Mouse (Mus musculus) liver, embryonic 15.5 days (tissue): ENCODE results near the gene Pde2a. TPM values are rescaled to one million over a fixed set of nuclear protein-coding genes. Genes with fewer than 3 reads are reported as not detected.

ENCODE experiments used
- ATAC-seq: fragments of 200-750 bp; cut with Nextera tagmentation; 2 replicates; pipeline ENCODE4 v1.8.0; 2017; ENCODE audit warnings: moderate number of reproducible peaks, mild to moderate bottlenecking, moderate library complexity; ENCODE audit not compliant: insufficient read depth
- H3K27ac ChIP-seq: fragments of 300-500 bp; sonication (generic); replicated peaks from 2 replicates; pipeline ENCODE4 v1.5.1; 2015; ENCODE audit warnings: mild to moderate bottlenecking, inconsistent platforms
- H3K27me3 ChIP-seq: fragments of 300-500 bp; sonication (generic); 2 replicates; pipeline ENCODE4 v1.6.1; 2015; ENCODE audit warnings: mild to moderate bottlenecking, inconsistent platforms
- H3K36me3 ChIP-seq: fragments of 300-500 bp; sonication (generic); replicated peaks from 2 replicates; pipeline ENCODE4 v1.6.1; 2015; ENCODE audit warnings: moderate library complexity, mild to moderate bottlenecking, inconsistent platforms
- H3K4me1 ChIP-seq: fragments of 300-500 bp; sonication (generic); replicated peaks from 2 replicates; pipeline ENCODE4 v1.6.1; 2015; ENCODE audit warnings: inconsistent platforms
- H3K4me2 ChIP-seq: fragments of 300-500 bp; sonication (generic); 2 replicates; pipeline ENCODE4 v1.6.1; 2015; ENCODE audit warnings: moderate library complexity, mild to moderate bottlenecking, inconsistent platforms
- H3K4me3 ChIP-seq: fragments of 300-500 bp; sonication (generic); replicated peaks from 2 replicates; pipeline ENCODE4 v1.5.1; 2015; ENCODE audit warnings: mild to moderate bottlenecking, inconsistent platforms
- H3K9ac ChIP-seq: fragments of 300-500 bp; sonication (generic); 2 replicates; pipeline ENCODE4 v1.6.1; 2015; ENCODE audit warnings: moderate library complexity, mild to moderate bottlenecking, inconsistent platforms
- H3K9me3 ChIP-seq: fragments of 300-500 bp; sonication (generic); replicated peaks from 2 replicates; pipeline ENCODE4 v1.6.1; 2016; ENCODE audit warnings: inconsistent platforms
- WGBS: fragments of 180-500 bp; shearing (Covaris S2); methylation state at CpG from one replicate; pipeline ENCODE4 v1.1.7; 2015; ENCODE audit warnings: mixed read lengths; ENCODE audit not compliant: insufficient replicate concordance; 5-methylcytosine and 5-hydroxymethylcytosine counted together
- polyA plus RNA-seq: library from polyadenylated mRNA; unstranded; fragments of >200 nt; fragmentation: Nextera tagmentation; extraction: Ambion mirVana; gene quantifications from 2 replicates; pipeline ENCODE4 v1.2.1, GENCODE M21; 2015

The Pde2a gene
- polyA plus RNA-seq, 1 experiment from 2014 or later: 12.0 TPM

GRCm38 (mm10) chr7:101403831-101404230, 17.7 kb upstream of the Pde2a start:
- Histone ChIP-seq H3K27me3 (no peaks in the 10 kb centered on the region), H3K4me1 (no peaks in the 10 kb centered on the region), H3K36me3 (peaks cover 76% of the 10 kb centered on the region), H3K4me3 (no peak overlapping the region), H3K9me3 (no peaks in the 10 kb centered on the region), H3K27ac (no peak overlapping the region), H3K9ac (no peak overlapping the region), H3K4me2 (no peak overlapping the region)
- 79% methylated on average over 5 of the region's 5 CpGs for whole genome bisulfite sequencing
- ATAC-seq: no peak

GRCm38 (mm10) chr7:101410267-101410936, 11.1 kb upstream of the Pde2a start, which contains the start of gene Gm45837:
Gene Gm45837, plus strand, starts transcription at chr7:101410886.
- Histone ChIP-seq H3K4me2 (no peak within 1 kb of the TSS), H3K4me1 (peaks cover 18% of the 10 kb centered on the region), H3K9ac (no peak within 1 kb of the TSS), H3K4me3 (no peak within 1 kb of the TSS), H3K27ac (no peak within 1 kb of the TSS), H3K9me3 (no peaks in the 10 kb centered on the region), H3K36me3 (peaks cover 34% of the 10 kb centered on the region), H3K27me3 (no peaks in the 10 kb centered on the region)
- WGBS: 59% methylated on average over 11 of the region's 11 CpGs
- no peak for ATAC-seq

GRCm38 (mm10) chr7:101412796-101413195, 8.7 kb upstream of the Pde2a start:
- peaks cover 24% of the 10 kb centered on the region for H3K4me1 ChIP-seq
- no peak overlapping the region for H3K9ac ChIP-seq
- H3K9me3 ChIP-seq: no peaks in the 10 kb centered on the region
- H3K27me3 ChIP-seq: peaks cover 12% of the 10 kb centered on the region; the same call in 1 of the 2 replicates
- H3K4me2 ChIP-seq: no peak overlapping the region
- H3K27ac ChIP-seq: no peak overlapping the region
- peak; percentile 14; the same call in 1 of the 2 replicates for ATAC-seq
- peaks cover 25% of the 10 kb centered on the region for H3K36me3 ChIP-seq
- H3K4me3 ChIP-seq: no peak overlapping the region

GRCm38 (mm10) chr7:101414209-101414608, 7.3 kb upstream of the Pde2a start:
- 60% methylated on average over 4 of the region's 4 CpGs for WGBS
- Histone ChIP-seq H3K9ac (no peak overlapping the region), H3K9me3 (no peaks in the 10 kb centered on the region), H3K27me3 (peaks cover 22% of the 10 kb centered on the region), H3K27ac (no peak overlapping the region), H3K4me2 (no peak overlapping the region), H3K36me3 (peaks cover 11% of the 10 kb centered on the region; the same call in 1 of the 2 replicates), H3K4me3 (no peak overlapping the region), H3K4me1 (peaks cover 24% of the 10 kb centered on the region)
- ATAC-seq: no peak

- Histone ChIP-seq H3K27me3 (peaks cover 29% of the 10 kb centered on the region), H3K9ac (no peak overlapping the region), H3K4me2 (peak overlapping the region; percentile 3; the same call in 1 of the 2 replicates), H3K27ac (no peak overlapping the region), H3K36me3 (peaks cover 8% of the 10 kb centered on the region; the same call in 1 of the 2 replicates), H3K4me3 (no peak overlapping the region), H3K9me3 (no peaks in the 10 kb centered on the region), H3K4me1 (peaks cover 27% of the 10 kb centered on the region)
- ATAC-seq: peak; percentile 64
- WGBS: 31% methylated on average over 7 of the region's 7 CpGs
Measured at GRCm38 (mm10) chr7:101414661-101415511, 6.6 kb upstream of the Pde2a start.

GRCm38 (mm10) chr7:101415512-101416100, 5.9 kb upstream of the Pde2a start:
- ATAC-seq: no peak
- no peaks in the 10 kb centered on the region for H3K9me3 ChIP-seq
- peaks cover 27% of the 10 kb centered on the region for H3K4me1 ChIP-seq
- H3K36me3 ChIP-seq: peaks cover 2% of the 10 kb centered on the region; the same call in 1 of the 2 replicates
- H3K27ac ChIP-seq: no peak overlapping the region
- no peak overlapping the region for H3K4me2 ChIP-seq
- H3K27me3 ChIP-seq: peaks cover 34% of the 10 kb centered on the region
- 41% methylated on average over 8 of the region's 8 CpGs for WGBS
- no peak overlapping the region for H3K4me3 ChIP-seq
- H3K9ac ChIP-seq: no peak overlapping the region

- no peak overlapping the region for H3K4me2 ChIP-seq
- WGBS: 44% methylated on average over 5 of the region's 5 CpGs
- peaks cover 34% of the 10 kb centered on the region for H3K27me3 ChIP-seq
- no peaks in the 10 kb centered on the region for H3K36me3 ChIP-seq
- no peak overlapping the region for H3K9ac ChIP-seq
- ATAC-seq: no peak
- no peak overlapping the region for H3K27ac ChIP-seq
- no peak overlapping the region for H3K4me3 ChIP-seq
- peaks cover 32% of the 10 kb centered on the region for H3K4me1 ChIP-seq
- H3K9me3 ChIP-seq: no peaks in the 10 kb centered on the region
Measured at GRCm38 (mm10) chr7:101416391-101416790, 5.1 kb upstream of the Pde2a start.

GRCm38 (mm10) chr7:101419013-101419770, 2.3 kb upstream of the Pde2a start:
- no peak overlapping the region for H3K27ac ChIP-seq
- H3K4me2 ChIP-seq: no peak overlapping the region
- H3K9ac ChIP-seq: no peak overlapping the region
- H3K9me3 ChIP-seq: no peaks in the 10 kb centered on the region
- peaks cover 38% of the 10 kb centered on the region for H3K27me3 ChIP-seq
- no peaks in the 10 kb centered on the region for H3K36me3 ChIP-seq
- H3K4me3 ChIP-seq: no peak overlapping the region
- ATAC-seq: no peak
- 5% methylated on average over 27 of the region's 27 CpGs for WGBS
- H3K4me1 ChIP-seq: peaks cover 34% of the 10 kb centered on the region

- no peak overlapping the region for H3K9ac ChIP-seq
- H3K27me3 ChIP-seq: peaks cover 38% of the 10 kb centered on the region
- WGBS: 33% methylated on average over 3 of the region's 3 CpGs
Measured at GRCm38 (mm10) chr7:101422069-101422468, 578 bp downstream of the Pde2a start.

GRCm38 (mm10) chr7:101422646-101423045, 1.2 kb downstream of the Pde2a start:
- Histone ChIP-seq H3K27me3 (peaks cover 32% of the 10 kb centered on the region), H3K9me3 (no peaks in the 10 kb centered on the region)

More at GRCm38 (mm10) chr7:101422069-101422468, 578 bp downstream of the Pde2a start:
- Histone ChIP-seq H3K9me3 (no peaks in the 10 kb centered on the region), H3K36me3 (no peaks in the 10 kb centered on the region), H3K4me3 (no peak overlapping the region), H3K4me1 (peaks cover 16% of the 10 kb centered on the region), H3K27ac (no peak overlapping the region), H3K4me2 (peak overlapping the region; percentile 36)
- ATAC-seq: no peak

More at GRCm38 (mm10) chr7:101422646-101423045, 1.2 kb downstream of the Pde2a start:
- WGBS: 65% methylated on average over 8 of the region's 8 CpGs
- Histone ChIP-seq H3K27ac (no peak overlapping the region), H3K9ac (no peak overlapping the region), H3K4me3 (no peak overlapping the region), H3K4me1 (peaks cover 16% of the 10 kb centered on the region), H3K4me2 (no peak overlapping the region), H3K36me3 (no peaks in the 10 kb centered on the region)
- ATAC-seq: no peak
